Mouse (Mus musculus) gastrocnemius, adult 18-20 months (tissue): ENCODE results near the gene Tapbpl. TPM values are rescaled to one million over a fixed set of nuclear protein-coding genes. Genes with fewer than 3 reads are reported as not detected.
A peak's percentile ranks its signal among the peaks of the same experiment; 100 is the strongest.
"Not testable (repeated sequence)": the region's sequence is repeated elsewhere in the genome, so short reads cannot be mapped to it uniquely, and the experiment has no call there.

Experiments used
- DNase-seq: peaks from one replicate; pipeline ENCODE4 v3.0.0; 2021; ENCODE audit warnings: low spot score
- long read RNA-seq, 2 experiments: library from polyadenylated mRNA; stranded (forward); transcript quantifications; one replicate each; pipeline ENCODE4 v2.0.0; 2021
- total RNA-seq, 2 experiments: library from RNA; stranded (reverse); gene quantifications; 2 replicates each; pipeline ENCODE4 v1.2.3; 2021

Gene Tapbpl
- 1 to 10 TPM; 1.9 to 3.0 TPM for total RNA-seq
- long read RNA-seq, experiment 1, partial matches to known transcripts = 0 of 3 reads
- long read RNA-seq, experiment 1, other reads (novel, unspliced or antisense) = 1 of 3 reads
- long read RNA-seq, experiment 2, partial matches to known transcripts = 0 of 2 reads
- long read RNA-seq, experiment 2, other reads (novel, unspliced or antisense) = 0 of 2 reads

DNA sequence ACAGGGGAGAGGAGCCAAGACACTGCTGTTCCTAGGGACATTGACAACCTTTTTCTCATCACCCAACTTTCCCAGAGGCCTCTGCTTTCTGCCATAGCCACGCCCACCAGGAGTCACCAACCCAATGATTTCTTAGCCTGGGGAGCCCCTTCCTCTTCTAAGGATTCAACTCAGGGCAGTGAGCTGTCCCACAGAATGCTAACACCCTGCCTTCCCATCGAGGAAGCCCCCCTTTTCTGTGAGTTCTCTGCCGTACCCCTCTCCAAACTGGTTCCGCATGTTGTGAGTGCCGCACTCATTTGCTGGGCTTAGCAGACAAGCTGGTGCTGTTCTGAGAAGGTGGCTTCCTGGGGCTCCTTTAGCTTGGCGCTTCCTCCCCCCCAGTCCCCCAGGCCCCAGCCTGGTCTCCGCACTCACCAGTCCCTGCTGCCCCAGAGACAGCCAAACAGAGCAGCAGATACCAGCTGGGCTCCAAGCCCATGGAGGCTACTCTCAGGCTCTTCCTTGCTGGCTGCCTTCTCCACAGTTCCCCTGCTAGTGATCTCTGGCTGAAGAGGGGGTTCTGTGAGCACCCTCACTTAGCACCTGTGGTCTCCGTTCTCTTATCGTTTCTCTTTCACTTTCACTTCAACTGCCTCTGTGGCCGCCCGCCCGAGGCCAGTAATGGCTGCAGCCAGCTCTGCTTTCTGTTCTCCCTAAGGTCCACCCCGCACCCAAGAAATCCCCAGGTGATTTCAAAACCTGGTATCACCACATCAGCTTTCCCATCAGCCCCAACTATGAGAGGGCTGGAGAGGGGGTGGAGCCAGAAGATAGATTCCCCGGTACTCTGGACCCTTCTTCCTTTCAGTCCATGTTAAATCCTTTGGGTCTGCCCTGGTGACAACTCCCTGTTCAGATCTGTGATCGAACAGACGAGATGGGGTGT, at the start of gene Tapbpl:
TSS of gene Tapbpl (minus strand) at position 744 of the 928 bp plus-strand sequence.
- DNase-seq = peak; percentile 62

DNA sequence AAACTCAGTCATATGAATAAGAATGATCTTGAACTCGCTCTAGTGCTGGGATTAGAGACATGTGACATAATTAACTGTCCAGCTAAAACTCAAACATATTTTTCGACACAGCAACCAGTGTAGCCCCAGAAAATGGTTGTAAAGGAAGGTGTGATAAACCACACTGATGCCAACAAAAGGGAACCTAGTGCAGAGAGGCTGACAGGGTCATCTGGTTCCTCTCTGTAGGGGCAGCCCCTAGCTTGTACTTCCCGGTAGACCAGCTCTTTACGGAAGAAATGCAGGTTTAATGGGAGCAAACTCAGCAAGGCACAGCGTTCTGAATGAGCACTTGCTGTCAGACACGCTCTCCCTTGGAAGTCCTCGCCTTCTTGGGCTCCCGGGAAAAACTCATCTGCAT, 48.1 kb upstream of the Tapbpl start:
- no peak for DNase-seq

DNA sequence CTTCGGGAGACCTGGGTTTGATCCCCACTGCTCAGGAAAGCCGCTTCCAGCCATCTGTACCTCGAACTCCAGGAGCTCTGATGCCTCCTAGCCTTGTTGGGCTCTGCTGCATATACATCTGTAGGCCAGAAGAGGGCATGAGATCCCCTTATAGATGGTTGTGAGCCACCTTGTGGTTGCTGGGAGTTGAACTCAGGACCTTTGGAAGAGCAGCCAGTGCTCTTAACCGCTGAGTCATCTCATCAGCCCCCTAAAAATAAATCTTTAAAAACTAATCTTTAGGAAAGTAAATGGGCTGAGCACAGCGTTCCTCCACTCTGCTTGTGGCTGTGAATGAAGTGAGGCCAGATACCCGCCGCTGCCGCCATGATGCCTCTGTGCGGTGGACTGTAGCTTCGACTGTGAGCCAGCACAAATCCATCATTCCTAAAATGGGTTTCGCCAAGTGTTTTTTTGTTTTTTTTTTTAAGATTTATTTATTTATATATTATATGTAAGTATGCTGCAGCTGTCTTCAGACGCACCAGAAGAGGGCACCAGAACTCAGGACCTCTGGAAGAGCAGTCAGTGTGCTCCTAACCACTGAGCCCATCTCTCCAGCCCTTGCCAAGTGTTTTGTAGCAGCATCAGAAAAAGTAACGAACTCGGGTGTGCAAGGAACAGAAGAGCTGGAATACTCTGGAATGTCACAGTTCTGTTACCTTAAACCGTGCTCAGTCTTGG, 43.3 kb upstream of the Tapbpl start:
- DNase-seq = no peak

DNA sequence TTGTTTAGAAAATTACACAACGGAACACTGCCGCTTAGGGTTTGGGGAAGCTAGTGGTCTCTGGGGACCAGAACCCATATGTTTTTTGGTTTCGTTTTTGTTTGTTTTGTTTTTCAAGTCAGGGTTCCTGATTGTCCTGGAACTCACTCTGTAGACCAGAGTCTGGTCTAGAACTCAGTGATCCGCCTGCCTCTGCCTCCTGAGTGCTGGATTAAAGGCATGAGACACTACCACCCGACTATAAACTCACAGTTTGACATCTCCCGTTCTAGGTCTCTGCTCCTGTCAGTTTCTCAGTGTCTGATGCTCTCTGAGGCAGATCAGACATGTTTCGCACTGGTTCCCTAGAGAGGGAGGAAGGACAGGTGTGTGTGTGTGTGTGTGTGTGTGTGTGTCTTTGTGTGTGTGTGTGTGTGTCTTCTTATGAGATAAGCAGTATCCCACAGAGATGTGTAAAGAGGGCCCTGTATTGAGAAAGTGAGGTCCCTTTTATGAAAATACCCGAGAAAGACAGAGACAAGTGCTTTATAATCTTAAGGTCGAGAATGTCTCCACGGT, 40.6 kb upstream of the Tapbpl start:
- no peak for DNase-seq

DNA sequence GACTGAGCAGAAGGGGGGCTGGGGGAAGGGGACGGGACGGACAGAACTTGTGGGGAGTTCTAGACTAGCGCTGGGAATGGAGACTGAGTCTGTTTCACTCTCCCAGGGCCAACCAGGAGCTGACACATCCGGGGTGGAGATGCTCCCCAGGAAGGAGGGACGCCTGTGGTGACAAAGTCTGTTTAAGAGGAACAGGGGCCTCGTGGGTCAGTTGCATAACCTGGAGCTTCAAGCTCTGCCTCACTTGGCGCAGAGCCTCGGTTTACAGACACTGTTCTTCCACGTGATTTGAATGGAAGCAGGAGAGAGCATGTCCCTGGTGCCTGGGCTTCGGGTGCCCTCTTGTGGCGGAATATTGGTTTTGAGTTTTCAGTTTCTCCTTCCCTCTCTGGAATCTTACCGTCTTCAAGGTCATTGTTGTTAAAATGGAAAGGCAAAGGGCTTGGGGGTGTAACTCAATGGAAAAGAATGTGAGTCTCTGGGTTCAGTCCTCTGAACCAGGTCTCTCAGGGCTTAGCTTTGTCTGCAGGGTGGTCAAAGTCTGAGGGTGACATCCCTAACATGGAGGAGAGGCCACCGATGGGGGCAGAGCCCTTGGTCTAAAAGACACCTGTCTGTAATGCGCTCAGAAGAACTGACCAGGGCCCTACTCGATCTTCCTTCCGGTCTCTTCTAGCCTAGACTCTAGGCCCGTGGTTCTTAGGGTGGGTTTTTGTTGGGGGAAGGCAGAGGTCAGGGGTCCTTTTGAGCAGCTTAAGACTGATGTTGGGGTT, 40.0 kb upstream of the Tapbpl start:
- peak; percentile 95 for DNase-seq

DNA sequence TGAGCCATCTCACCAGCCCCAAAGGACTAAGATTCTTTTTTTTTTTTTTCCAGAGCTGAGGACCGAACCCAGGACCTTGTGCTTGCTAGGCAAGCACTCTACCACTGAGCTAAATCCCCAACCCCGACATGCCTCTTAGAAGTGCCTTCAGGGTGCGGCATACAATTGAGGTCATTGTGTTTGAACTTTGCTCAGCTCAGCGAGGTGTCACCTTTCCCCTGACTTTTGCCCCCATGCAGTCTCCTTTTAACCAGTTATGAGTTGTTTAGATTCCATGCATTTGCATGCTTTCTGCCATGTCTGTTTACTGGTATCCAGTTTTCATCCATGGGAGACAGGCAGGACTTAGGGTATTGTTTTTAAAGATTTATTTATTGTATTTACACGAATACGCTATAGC, 37.1 kb upstream of the Tapbpl start:
- no peak for DNase-seq

DNA sequence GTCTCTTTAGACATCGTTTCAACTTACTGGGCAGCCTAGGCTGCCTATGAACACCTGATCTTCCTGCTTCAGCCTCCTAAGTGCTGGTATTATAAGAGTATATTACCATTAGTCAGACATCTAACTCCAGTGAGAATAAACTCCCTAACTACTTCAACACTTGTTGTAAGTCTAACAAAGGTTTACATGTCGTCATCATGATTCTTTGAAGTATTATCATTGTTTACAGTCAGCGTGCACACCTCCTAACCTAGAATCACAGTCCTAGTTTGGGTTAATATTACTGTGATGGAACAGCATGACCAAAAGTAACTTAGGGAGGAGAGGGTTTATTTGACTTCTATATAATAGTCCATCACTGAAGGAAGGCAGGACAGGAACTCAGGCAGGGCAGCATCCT, 35.8 kb upstream of the Tapbpl start:
- DNase-seq = no peak

DNA sequence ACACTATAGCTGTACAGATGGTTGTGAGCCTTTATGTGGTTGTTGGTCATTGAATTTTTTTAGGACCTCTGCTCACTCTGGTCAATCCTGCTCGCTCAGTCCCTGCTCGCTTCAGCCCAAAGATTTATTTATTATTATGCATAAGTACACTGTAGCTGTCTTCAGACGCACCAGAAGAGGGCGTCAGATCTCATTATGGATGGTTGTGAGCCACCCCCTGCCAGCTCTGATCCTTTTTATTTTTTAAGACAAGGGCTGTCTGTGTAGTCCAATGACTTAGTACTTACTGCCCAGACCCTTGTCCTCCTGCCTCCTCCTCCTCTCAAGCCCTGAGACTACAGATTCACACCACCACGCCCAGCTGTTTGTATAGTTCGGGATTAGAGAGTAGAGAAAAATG, 34.9 kb upstream of the Tapbpl start:
- DNase-seq = not testable (repeated sequence)

DNA sequence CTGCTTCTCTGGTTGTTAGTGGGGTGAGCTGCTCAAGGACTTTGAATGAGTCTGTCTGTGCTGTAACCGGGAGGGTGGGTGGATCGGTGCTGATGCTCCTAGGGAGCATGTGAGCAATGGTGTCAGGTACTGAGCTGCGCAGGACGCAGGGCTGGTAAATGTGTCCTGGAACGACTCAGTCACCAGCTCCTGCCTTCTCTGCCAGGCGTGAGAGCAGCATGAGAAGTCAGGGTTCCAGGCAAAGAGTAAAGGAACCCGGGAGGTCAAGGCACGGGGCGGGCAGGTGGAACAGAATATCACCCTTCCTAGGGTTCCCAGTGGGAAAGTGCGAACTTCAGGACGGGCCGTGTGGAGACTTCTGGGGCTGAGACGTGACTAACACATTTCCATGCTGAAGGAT, 34.4 kb upstream of the Tapbpl start:
- DNase-seq = no peak

DNA sequence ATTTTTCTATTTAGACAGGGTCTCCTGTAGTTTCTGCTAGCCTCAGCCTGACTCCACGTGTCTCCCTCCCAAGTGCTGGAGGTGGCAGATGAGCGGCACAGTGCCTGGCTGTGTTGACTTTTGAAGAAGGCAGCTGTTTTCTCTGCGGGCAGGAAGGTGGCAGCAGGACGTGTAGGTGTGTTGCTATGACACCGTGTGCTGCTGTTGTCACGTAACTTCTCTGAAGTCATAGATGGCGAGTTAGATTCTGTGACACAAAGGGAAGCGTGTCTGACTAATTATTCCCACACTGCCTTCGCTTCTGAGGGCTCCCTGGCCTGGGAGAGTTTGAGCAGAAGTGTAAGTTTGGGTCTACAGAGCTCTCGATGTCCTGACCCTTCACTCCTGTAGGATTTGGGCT, 33.6 kb upstream of the Tapbpl start:
- DNase-seq = no peak

DNA sequence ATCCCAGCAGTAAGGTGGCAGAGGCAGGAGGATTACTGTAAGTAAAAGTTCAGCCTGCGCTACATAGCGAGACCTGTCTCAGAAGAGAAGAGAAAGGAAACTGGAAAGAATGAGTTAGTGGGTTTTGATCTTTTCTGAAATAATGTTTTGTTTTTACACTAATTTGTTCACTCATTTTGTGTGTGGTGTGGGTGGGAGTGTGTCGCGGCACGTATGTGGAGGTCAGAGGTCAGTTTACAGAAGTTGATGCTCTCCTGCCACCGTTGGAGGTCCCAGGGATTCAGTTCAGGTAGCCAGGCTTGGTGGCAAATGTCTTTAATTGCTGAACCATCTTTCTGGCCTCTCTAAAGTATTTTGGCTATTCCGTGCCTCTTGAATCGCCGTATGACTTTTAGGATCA, 32.6 kb upstream of the Tapbpl start:
- no peak for DNase-seq

DNA sequence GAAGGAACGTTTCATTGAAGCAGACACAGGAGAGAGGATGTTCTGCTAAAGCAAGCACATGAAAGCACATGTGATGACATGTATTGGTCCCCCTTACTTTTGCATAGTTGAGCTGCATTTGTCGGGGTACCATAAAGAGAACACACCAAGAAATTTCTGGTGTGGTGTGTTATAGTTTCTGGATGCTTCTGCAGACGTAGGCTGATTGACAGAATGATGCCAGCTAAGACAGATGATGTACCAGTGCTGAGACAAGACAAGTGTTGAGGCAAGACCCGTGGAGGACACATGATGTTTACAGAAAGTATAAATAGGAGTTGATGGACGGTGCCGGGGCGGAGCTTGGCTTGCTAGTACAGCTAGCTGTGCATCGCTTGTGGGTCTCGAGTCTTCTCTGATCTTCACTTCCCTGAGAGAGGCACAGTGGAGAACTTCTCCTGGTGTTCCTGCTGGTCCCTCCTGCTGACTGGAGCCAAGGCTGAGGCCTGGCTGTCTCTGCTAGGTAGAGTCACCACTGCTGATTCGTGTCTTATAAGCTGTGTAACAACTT, 28.4 kb upstream of the Tapbpl start:
- DNase-seq = no peak

DNA sequence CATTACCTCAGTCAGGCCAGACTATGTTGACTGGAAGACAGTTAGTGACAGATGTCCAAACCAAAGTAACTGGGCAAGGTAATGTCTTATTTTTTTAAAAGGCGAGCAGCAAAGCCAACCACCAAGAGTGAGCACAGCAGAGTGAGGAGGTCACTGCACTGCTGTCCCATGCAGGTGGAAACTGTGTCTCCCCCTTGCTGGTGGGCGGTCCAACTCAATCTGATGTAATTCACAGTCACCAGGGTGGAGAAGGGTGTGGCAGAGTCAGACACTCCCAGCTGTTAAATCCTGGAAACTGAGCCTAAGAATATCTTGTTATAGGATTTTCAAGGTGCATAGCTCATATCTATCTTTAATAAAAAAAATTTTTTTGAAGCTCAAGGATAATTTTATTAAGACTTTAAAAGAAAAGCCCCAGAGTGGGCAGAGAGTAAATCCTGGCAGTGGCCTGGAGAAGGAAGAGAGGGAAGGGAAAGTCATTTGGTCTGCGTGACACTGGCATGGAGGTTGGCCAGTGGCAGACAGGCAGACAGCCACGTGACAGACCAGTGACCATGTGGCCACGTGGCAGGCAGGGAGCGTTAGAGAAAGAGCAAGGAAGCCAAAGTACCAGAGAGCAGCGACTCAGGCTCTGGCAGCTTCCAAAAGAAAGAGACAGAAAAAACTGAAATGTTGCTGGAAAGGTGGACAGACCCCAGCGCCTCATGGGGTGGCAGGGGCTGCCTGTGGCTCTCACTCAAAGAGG, 24.7 kb upstream of the Tapbpl start:
- DNase-seq = peak; percentile 58

DNA sequence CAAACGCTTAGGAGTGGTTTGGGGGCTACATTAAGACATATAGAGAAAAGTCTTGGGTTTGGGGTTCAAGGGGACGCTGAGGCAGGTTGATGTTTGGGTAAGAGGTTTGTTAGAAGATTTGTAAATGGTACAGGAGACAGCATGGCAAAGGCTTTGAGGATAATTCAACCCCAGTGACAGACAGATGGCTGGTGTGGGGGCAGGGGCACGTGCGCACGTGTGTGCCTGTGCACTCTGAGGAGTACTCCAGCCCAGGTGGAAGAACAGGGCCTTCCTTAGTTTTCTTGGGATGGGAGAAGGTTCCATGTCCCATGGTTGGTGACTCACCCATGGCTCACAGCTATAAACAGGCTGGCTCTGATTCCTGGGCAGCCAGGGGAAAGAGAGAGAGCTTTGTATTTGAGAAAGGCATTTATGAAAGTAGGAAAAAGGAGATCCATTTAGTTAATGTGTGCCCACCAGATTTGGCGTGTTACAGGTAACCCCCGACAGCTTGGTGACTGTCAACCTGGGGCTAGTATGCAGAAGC, 23.9 kb upstream of the Tapbpl start:
- no peak for DNase-seq

DNA sequence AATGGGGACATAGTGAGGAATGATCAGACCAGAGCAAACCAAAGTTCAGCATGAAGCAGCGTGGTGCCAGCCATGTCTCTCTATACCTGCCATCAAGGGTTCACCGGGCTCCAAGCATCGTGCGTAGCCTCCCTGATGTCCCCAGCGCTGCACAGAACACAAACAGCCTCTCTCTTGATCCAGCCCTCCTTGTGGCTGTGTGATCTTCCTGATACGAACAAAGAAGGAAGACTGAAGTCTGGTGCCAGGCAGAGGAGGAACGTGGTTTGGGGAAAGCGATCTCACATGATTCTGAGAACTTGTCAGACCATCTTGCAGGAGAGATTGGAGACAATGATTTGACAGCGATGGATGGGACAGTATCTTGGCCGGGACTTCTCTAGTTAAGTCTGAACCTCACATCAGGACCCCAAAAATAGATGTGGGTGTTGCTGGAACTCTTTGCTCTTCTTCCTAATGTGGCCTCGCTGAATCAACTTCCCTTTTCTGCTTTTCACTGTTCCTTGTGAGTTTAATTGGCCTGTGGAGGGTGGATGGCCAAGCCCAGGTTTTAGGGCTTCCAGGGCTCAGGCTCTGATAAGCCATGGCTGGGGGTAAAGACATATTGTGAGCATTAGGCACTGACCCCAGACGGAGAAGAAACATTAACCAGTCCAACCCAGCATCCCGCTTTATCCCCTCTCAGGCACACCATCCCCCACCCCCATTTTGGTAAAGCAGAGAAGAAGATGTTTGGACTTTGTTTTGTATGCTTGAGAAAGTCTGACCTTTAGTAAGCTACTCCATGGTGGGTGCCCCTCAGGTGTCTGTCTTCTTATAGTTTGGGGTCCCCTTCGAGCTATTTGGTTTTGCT, 22.4 kb upstream of the Tapbpl start:
- no peak for DNase-seq

DNA sequence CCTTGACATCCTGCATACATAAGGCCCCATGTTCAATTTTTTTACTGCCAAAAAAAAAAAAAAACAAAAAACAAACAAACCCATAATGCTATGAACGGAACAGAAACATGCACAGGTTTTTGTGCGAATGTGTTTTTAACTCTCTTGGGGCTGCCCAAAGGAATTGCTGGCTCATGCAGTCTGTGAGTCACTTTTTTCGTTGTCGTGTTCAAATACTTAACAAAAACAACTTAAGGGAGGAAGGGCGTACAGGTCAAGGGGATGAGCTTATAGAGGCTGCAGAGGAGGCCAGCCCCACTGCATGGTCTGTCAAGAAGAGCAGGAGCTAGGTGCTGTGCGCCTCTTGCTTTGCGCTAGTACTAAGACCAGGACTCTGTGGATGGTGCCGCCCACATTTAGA, 21.1 kb upstream of the Tapbpl start:
- no peak for DNase-seq

DNA sequence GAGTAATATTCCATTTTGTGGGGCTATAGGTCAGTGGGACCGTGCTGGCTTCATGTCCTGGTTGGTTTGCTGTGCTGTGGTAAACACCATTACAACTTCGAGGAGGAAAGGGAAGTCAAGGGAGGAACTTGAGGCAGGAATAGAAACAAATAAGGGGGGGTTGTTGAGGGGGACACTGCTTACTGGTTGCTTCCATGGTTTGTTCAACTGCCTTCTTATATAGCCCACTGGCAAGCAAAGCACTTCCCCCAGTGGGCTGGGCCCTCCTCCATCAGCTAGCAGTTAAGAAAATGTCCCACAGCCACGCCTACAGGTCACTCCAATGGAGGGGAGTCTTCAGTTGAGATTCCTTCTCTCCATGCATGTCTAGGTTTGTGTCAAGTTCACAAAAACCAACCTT, 20.6 kb upstream of the Tapbpl start:
- no peak for DNase-seq

DNA sequence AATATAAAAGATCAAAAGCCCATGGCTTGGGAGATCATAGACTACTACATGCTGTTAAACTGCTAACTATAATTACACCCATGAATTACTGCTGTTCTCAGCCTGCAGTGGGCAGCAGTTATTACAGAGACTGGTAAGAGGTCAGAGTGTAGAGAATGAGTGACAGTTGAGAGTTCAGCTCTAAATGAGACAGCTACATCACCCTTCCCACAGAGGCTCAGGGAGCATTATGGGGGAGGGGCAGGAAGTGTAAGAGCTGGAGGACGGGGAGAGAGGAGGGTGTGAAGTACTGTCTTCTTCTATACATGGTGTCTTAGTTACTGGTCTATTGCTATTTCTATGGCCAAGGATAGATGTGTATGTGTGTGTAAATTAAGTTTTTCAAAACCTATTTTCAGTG, 12.9 kb upstream of the Tapbpl start:
- DNase-seq = no peak

DNA sequence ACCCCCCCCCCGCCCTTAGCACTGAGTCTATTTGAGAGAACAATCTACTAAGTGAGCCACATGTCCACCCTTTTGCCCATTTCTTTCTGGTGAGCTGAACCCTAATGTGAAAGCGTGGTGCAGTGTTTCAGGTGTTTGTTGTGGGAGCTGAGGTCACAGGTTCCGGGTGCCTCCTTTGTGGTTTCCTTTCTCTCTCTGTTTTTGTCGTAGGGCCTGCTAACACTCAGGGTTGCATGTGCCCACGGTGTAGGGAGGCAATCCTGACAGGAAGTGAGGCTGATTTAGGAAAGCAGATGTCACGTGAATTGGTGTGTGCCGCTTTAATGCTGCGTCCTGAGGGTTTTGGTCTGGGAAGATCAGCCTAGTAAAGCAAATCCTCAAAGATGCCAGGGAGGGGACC, 9.9 kb upstream of the Tapbpl start:
- DNase-seq = no peak
